Mouse (Mus musculus): ENCODE results near the gene Sowaha. TPM values are rescaled to one million over a fixed set of nuclear protein-coding genes. Genes with fewer than 3 reads are reported as not detected.
A peak's percentile ranks its signal among the peaks of the same experiment; 100 is the strongest.

Gene Sowaha
- polyA plus RNA-seq, 1 experiment, result not detected

DNA sequence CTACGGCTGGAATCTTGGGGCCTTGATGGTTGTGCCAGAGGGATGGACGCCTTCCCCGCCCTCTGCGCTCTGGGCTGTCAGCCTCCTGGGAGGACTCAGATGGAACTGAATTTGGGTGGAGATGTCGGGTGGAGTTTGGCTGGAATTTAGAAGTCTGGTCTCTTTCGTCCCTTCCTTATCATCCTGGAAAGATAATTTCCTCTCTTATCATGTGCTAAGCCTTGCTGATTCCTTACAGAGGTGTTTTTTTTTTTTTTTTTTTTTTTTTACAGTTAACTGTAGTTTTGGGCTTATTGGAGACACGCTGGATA is 41.7 kb upstream of the Sowaha start:
- 40% methylated on average over 7 of the region's 7 CpGs for WGBS
- peak overlapping the region; percentile 64 for H3K4me3 ChIP-seq (ENCODE audit: insufficient read depth, low read depth, low read length)
- TF ChIP-seq CTCF (IDR thresholded peaks at IDR 0.05; ENCODE audit: insufficient read depth, low read depth, low read length) (no peak), POLR2A (IDR thresholded peaks at IDR 0.05; ENCODE audit: insufficient read depth, low read depth, low read length) (no peak)
- H3K4me1 ChIP-seq (ENCODE audit: control insufficient read depth, insufficient read depth, low read length), result peaks cover 46% of the 10 kb centered on the region
- H3K27ac ChIP-seq (ENCODE audit: insufficient read depth, low read depth, low read length), result peak overlapping the region; percentile 45; the same call in 1 of the 2 replicates

DNA sequence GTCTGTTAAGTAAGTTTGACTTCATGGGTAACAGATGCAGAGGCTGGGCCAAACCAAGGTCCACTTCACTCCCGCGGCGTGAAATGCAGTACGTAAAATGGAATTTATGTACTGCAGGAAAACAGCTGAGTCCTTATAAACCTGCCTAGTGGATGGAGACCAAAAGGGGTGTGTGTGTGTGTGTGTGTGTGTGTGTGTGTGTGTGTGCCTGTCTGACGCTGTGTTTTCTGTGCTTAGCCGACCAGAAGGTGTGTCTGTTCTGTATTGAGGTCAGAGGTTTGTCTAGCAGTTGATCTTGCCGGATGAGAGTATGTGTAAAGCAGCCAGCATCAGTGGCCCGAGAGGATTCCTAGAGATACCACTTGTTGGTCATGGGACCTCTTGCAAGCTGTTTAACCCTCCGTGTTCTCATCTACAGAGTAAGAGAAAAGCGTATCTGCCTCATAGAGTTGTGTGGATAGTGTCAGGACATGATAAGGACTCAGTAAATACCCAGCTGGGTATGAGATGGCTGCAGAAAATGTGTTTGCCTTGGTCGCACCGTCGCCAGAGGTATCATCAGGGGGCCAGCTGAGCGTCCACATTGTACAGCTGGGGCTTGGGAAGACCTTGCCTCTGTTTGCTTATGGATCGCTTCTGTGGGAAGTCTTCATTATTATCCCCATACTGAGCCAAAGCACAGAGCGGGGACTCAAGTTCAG is 41.2 kb upstream of the Sowaha start:
- H3K4me3 ChIP-seq (ENCODE audit: insufficient read depth, low read depth, low read length), result peak overlapping the region; percentile 64
- H3K27ac ChIP-seq (ENCODE audit: insufficient read depth, low read depth, low read length), result peak overlapping the region; percentile 82; the same call in 1 of the 2 replicates
- WGBS, result 20% methylated on average over 16 of the region's 16 CpGs
- TF ChIP-seq CTCF (IDR thresholded peaks at IDR 0.05; ENCODE audit: insufficient read depth, low read depth, low read length), result no peak
- no peak for TF ChIP-seq POLR2A (IDR thresholded peaks at IDR 0.05; ENCODE audit: insufficient read depth, low read depth, low read length)
- H3K4me1 ChIP-seq (ENCODE audit: control insufficient read depth, insufficient read depth, low read length), result peaks cover 46% of the 10 kb centered on the region

DNA sequence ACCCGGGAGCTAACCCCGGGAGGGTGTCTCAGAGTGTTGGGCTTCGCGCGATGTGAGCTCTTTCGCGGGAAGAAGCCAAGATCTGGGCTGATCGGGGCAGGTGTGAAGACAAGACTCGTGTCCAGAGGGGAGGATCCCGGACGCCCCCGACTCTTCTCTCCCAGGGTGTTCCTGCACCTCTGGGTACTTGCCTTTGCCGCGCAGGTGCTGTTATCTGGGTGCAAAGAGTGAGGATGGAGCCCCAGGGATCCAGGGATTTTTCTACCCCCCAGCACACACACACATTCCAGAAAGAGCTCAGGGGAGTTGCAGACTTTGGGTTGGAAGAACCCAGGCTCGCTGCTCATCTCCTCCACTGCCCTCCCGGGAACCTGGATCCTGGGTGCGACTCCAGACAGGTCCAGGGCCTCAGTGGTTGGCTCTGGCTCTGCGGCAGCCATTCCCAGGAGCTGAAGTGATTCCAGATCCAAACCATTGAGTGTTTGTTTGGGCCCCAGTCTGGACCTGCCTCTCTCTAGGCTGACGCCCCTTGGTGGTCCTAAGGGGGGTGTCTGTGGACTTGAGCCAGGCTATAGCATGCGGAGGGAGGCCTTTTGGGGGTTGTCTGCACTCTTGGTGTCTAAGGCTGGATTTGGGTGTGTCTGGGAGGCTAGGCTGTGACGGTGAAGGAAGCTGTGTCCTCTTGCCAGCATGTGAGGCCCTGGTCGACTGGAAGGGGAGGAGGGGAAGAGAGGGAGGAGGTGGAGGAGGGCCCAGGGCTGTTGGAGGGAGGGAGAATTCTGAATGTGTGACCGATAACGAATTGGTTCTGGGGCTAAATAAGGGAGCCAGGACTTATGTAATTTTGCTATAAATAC is 40.3 kb upstream of the Sowaha start:
- H3K27ac ChIP-seq (ENCODE audit: insufficient read depth, low read depth, low read length), result peak overlapping the region; percentile 82
- no peak for TF ChIP-seq POLR2A (IDR thresholded peaks at IDR 0.05; ENCODE audit: insufficient read depth, low read depth, low read length)
- TF ChIP-seq CTCF (IDR thresholded peaks at IDR 0.05; ENCODE audit: insufficient read depth, low read depth, low read length), result no peak
- H3K4me3 ChIP-seq (ENCODE audit: insufficient read depth, low read depth, low read length), result peak overlapping the region; percentile 64
- under 1% methylated on average over 24 of the region's 24 CpGs for WGBS
- H3K4me1 ChIP-seq (ENCODE audit: control insufficient read depth, insufficient read depth, low read length), result peaks cover 37% of the 10 kb centered on the region

DNA sequence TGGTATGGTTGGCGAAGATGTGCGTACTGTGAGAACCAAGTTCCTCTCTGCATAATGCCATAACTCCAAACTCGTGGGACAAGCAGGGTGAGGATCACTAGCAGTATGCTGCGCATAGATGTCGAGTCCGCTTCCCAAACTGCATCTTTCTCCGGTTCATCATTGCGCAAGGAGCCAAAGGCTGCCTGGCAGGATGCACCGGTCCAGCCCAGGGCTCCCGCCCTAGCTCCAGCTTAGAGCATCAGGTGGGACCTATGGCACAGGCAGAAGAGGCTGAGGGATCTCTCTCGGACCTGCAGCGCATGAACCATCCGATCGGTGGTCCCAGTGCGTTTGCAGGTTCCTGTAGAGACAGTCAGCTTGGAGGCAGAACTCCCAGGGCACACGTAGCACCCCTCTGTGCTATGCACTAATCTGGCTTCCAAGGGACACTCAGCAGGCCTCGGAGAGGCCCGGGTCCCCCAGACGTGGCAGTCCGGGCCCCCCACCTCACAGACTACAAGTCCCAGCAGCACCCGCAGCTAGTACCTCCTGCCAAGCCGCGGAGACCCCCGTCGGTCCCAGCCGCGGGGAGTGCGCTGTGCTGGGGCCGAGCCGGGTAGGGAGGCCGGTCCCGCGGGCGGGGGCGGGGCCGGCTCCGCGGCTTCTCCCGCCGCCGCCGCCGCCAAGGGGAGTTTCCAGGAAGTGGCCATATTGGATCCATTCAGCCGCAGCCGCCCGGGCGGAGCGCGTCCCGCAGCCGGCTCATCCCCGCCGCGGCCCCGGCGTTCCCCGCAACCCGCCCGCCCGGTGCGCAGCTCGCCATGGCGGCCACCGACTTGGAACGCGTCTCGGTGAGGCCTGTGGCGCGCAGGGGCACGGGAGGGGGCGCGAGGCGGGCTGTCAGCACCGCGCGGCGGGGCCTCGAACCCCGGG is 39.4 kb upstream of the Sowaha start, which contains the start of gene Sept8:
Gene Sept8 (plus strand): TSS at position 51 of the 915 bp plus-strand sequence.
- 6% methylated on average over 79 of the region's 79 CpGs for WGBS
- TF ChIP-seq CTCF (IDR thresholded peaks at IDR 0.05; ENCODE audit: insufficient read depth, low read depth, low read length) (no peak), POLR2A (IDR thresholded peaks at IDR 0.05; ENCODE audit: insufficient read depth, low read depth, low read length) (peak; percentile 55)
- H3K4me1 ChIP-seq (ENCODE audit: control insufficient read depth, insufficient read depth, low read length), result peaks cover 28% of the 10 kb centered on the region

DNA sequence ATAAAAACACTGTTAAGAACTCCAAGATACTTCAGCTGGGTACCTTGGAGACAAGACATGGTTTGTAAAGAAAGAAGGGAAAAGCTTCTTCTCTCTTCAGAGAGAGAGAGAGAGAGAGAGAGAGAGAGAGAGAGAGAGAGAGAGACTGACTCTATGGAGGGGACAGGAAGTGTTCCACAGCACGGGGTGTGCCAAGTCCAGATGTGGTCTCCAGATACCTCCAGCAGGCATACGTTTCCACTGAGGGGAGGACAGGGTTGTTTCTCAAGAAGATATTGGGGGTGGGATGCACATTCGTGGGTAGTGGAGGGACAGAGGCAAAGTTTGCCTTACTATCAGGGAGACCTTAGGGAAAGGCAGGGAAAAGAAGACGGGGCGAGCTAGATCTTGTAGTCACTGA is 38.7 kb upstream of the Sowaha start:
- Histone ChIP-seq H3K4me3 (ENCODE audit: insufficient read depth, low read depth, low read length) (no peak overlapping the region), H3K27ac (ENCODE audit: insufficient read depth, low read depth, low read length) (no peak overlapping the region), H3K4me1 (ENCODE audit: control insufficient read depth, insufficient read depth, low read length) (peaks cover 22% of the 10 kb centered on the region)
- TF ChIP-seq CTCF (IDR thresholded peaks at IDR 0.05; ENCODE audit: insufficient read depth, low read depth, low read length) (no peak), POLR2A (IDR thresholded peaks at IDR 0.05; ENCODE audit: insufficient read depth, low read depth, low read length) (no peak)
- WGBS, result 79% methylated on average over 5 of the region's 5 CpGs

More for the DNA sequence above, 39.4 kb upstream of the Sowaha start, which contains the start of gene Sept8:
- Histone ChIP-seq H3K4me3 (ENCODE audit: insufficient read depth, low read depth, low read length) (peak within 1 kb of the TSS; percentile 64), H3K27ac (ENCODE audit: insufficient read depth, low read depth, low read length) (peak within 1 kb of the TSS; percentile 82)

DNA sequence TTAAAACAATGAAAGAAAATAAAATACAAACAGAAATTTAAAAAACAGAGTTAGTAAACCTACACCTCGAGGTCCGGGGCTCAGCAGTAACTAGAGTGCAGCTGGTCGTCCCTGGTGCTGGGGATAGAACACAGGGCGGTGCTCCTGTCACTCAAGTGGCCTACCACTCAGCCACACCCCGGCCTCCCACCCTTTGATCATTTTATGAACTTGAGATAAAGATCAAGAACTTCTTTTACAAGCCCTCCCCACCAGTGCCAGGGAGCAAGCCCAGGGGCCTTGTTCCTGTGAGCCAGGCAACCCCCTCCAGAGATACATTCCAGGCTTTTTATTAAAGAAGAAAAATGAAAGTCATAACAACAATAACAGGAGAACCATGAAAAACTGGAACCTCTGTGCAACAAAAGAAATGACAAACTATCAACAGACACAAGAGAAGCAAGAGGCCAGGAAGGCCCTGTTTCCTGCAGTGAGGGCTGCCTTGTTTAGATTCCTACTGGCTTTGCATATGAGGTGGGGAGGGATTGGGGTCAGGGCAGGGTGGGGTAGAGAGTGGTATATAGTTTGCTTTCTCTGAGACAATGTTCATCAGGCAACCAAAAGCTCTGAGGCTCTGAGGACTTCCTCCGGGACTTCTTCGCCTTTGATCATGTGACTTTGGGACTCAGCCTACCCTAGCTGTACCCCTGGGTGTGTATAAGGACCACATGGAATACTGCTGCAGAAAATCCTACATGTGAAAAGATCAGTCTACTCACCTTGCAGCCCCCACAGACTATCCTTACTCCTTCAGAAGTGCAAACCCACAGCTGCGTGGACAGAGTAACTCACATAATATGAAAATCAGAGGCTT is 36.9 kb upstream of the Sowaha start:
- no peak overlapping the region for H3K27ac ChIP-seq (ENCODE audit: insufficient read depth, low read depth, low read length)
- peaks cover 8% of the 10 kb centered on the region for H3K4me1 ChIP-seq (ENCODE audit: control insufficient read depth, insufficient read depth, low read length)
- no peak overlapping the region for H3K4me3 ChIP-seq (ENCODE audit: insufficient read depth, low read depth, low read length)
- 79% methylated on average over 8 of the region's 8 CpGs for WGBS
- no peak for TF ChIP-seq CTCF (IDR thresholded peaks at IDR 0.05; ENCODE audit: insufficient read depth, low read depth, low read length)
- TF ChIP-seq POLR2A (IDR thresholded peaks at IDR 0.05; ENCODE audit: insufficient read depth, low read depth, low read length), result no peak

DNA sequence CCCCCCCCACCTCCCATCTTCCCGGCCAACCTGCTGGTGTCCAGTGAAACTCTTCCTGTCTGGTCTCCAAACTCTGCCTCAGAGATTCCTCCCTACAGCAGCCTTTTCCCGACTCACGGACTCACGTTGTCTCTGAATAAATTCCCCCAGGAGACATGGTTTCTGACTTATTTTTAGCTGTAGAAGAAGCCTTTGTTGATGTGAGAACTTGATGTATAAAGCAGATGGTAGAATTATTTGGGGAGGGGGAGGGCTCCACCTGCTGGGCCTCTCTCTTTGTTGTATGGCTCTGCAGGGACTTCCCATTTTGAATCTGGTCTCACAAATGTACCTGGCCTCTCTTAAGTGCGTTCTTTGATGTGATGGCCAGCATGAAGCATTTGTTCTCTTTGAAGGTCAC is 30.3 kb upstream of the Sowaha start:
- no peak for TF ChIP-seq CTCF (IDR thresholded peaks at IDR 0.05; ENCODE audit: insufficient read depth, low read depth, low read length)
- no peak for TF ChIP-seq POLR2A (IDR thresholded peaks at IDR 0.05; ENCODE audit: insufficient read depth, low read depth, low read length)
- 41% methylated on average over 5 of the region's 5 CpGs for WGBS

DNA sequence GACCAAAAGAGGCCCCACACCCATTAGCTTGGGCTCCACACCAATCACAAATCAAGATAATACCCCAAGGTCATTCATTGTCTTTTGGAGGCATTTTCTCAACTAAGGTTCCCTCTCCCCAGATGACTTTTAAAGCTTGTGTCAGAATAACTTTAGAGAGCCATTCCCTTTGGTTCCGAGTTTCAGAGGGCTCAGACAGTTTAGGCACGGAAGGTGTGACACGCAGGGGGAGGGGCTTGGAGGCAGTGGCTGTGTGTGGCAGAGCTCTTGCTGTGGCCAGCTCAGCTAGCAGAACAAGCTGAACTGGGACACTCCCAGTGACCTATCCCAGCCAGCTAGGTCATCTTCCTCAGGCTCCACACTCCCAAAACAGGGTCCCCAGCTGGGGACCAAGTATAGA is 28.5 kb upstream of the Sowaha start:
- H3K27ac ChIP-seq (ENCODE audit: insufficient read depth, low read depth, low read length), result no peak overlapping the region
- H3K4me3 ChIP-seq (ENCODE audit: insufficient read depth, low read depth, low read length), result no peak overlapping the region
- WGBS, result 82% methylated on average over 3 of the region's 3 CpGs
- H3K4me1 ChIP-seq (ENCODE audit: control insufficient read depth, insufficient read depth, low read length), result peaks cover 15% of the 10 kb centered on the region
- TF ChIP-seq CTCF (IDR thresholded peaks at IDR 0.05; ENCODE audit: insufficient read depth, low read depth, low read length) (no peak), POLR2A (IDR thresholded peaks at IDR 0.05; ENCODE audit: insufficient read depth, low read depth, low read length) (no peak)

More for the DNA sequence above, 30.3 kb upstream of the Sowaha start:
- no peak overlapping the region for H3K4me3 ChIP-seq (ENCODE audit: insufficient read depth, low read depth, low read length)
- no peak overlapping the region for H3K27ac ChIP-seq (ENCODE audit: insufficient read depth, low read depth, low read length)
- peaks cover 8% of the 10 kb centered on the region; the same call in 1 of the 2 replicates for H3K4me1 ChIP-seq (ENCODE audit: control insufficient read depth, insufficient read depth, low read length)
